Mouse (Mus musculus): ENCODE measurements at regions not wholly inside any gene's neighbourhood (a gene's known extent, or its start where the extent isn't known, plus 50 kb on each side); places are given as distances from the start of the nearest gene placed in this dataset.

- TF ChIP-seq CTCF (IDR thresholded peaks at IDR 0.05; ENCODE audit: low read depth, low read length) (no peak), GATA1 (IDR thresholded peaks at IDR 0.05; ENCODE audit: borderline replicate concordance, low read length) (no peak), TAL1 (conservative IDR thresholded peaks at IDR 0.05; ENCODE audit: low read depth, low read length) (no peak), GATA2 (IDR thresholded peaks at IDR 0.05; ENCODE audit: borderline replicate concordance, low read depth, low read length) (no peak)
These were observed 569.0 kb downstream of the Lrriq3 start for GRCm38 (mm10) chr3:155662280-155662679.
